Mouse (Mus musculus) intestine, postnatal 0 days (tissue): Measurements from ENCODE around the gene Cyp4v3. TPM values are rescaled to one million over a fixed set of nuclear protein-coding genes. Genes with fewer than 3 reads are reported as not detected.
A peak's percentile ranks its signal among the peaks of the same experiment; 100 is the strongest.

Source experiments
- ATAC-seq: fragments of 200-750 bp; cut with Nextera tagmentation; 2 replicates; pipeline ENCODE4 v1.8.0; 2017; ENCODE audit warnings: mild to moderate bottlenecking, moderate TSS enrichment, moderate library complexity
- H3K27ac ChIP-seq: fragments of 300-500 bp; sonication (generic); 2 replicates; pipeline ENCODE4 v1.5.1; 2014; ENCODE audit warnings: mild to moderate bottlenecking, low read depth, low read length, moderate library complexity
- H3K27me3 ChIP-seq: fragments of 300-500 bp; sonication (generic); replicated peaks from 2 replicates; pipeline ENCODE4 v1.6.1; 2014; ENCODE audit warnings: low read length, mixed read lengths; ENCODE audit not compliant: control insufficient read depth, insufficient read depth
- H3K36me3 ChIP-seq: fragments of 300-500 bp; sonication (generic); 2 replicates; pipeline ENCODE4 v1.6.1; 2014; ENCODE audit warnings: mild to moderate bottlenecking, moderate library complexity; ENCODE audit not compliant: control insufficient read depth, insufficient read depth
- H3K4me1 ChIP-seq: fragments of 300-500 bp; sonication (generic); replicated peaks from 2 replicates; pipeline ENCODE4 v1.6.1; 2014; ENCODE audit warnings: antibody characterized with exemption, low read length, mixed read lengths; ENCODE audit not compliant: control insufficient read depth, insufficient read depth
- H3K4me2 ChIP-seq: fragments of 300-500 bp; sonication (generic); replicated peaks from 2 replicates; pipeline ENCODE4 v1.6.1; 2014; ENCODE audit warnings: low read depth, mild to moderate bottlenecking, moderate library complexity
- H3K4me3 ChIP-seq: fragments of 300-500 bp; sonication (generic); 2 replicates; pipeline ENCODE4 v1.5.1; 2014; ENCODE audit warnings: low read depth, low read length
- H3K9ac ChIP-seq: fragments of 300-500 bp; sonication (generic); 2 replicates; pipeline ENCODE4 v1.6.1; 2014; ENCODE audit warnings: mild to moderate bottlenecking, low read depth, low read length
- H3K9me3 ChIP-seq: fragments of 300-500 bp; sonication (generic); 2 replicates; pipeline ENCODE4 v1.6.1; 2016; ENCODE audit warnings: mixed run types; ENCODE audit not compliant: control insufficient read depth
- CTCF ChIP-seq: sonication (generic); IDR thresholded peaks from 2 replicates; pipeline ENCODE4 v1.5.1; 2016; ENCODE audit warnings: low read depth, mild to moderate bottlenecking, control low read depth, antibody characterized with exemption, moderate library complexity
- WGBS: fragments of 180-500 bp; shearing (Covaris S2); extraction: QIAGEN DNeasy Blood & Tissue Kit; methylation state at CpG from one replicate; pipeline ENCODE4 v1.1.7; 2014; 5-methylcytosine and 5-hydroxymethylcytosine counted together
- polyA plus RNA-seq: library from polyadenylated mRNA; unstranded; fragments of >200 nt; fragmentation: Nextera tagmentation; extraction: Ambion mirVana; gene quantifications from 2 replicates; pipeline ENCODE4 v1.2.1, GENCODE M21; 2015

Gene Cyp4v3
- polyA plus RNA-seq, 1 experiment from 2014 or later = 2.2 TPM

DNA sequence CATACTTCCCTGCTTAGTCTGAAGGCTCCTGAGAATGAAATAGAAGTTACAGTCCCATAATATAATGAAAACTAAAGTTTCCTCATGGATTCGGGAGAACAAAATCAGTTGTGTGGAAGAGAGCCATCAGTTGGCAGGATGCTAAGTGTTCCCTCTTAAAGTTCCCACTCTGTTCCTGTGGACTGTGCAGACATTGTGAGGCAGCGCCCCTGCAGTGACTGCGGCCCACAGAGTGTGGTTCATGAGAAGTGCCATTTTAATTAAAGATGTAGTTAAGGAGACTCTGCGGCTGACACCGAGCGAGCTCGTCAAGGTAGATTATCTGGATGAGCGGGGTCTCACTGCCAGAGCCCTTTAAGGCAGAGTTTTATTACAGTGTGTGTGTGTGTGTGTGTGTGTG, 30.6 kb downstream of the Cyp4v3 start:
- H3K4me3 ChIP-seq = no peak overlapping the region
- H3K27ac ChIP-seq = no peak overlapping the region
- H3K27me3 ChIP-seq = no peaks in the 10 kb centered on the region
- H3K9me3 ChIP-seq = no peaks in the 10 kb centered on the region
- H3K9ac ChIP-seq = no peak overlapping the region
- H3K36me3 ChIP-seq = no peaks in the 10 kb centered on the region
- no peak for ATAC-seq
- TF ChIP-seq CTCF = no peak
- H3K4me2 ChIP-seq = no peak overlapping the region
- WGBS = 72% methylated on average over 8 of the region's 8 CpGs
- no peaks in the 10 kb centered on the region for H3K4me1 ChIP-seq

DNA sequence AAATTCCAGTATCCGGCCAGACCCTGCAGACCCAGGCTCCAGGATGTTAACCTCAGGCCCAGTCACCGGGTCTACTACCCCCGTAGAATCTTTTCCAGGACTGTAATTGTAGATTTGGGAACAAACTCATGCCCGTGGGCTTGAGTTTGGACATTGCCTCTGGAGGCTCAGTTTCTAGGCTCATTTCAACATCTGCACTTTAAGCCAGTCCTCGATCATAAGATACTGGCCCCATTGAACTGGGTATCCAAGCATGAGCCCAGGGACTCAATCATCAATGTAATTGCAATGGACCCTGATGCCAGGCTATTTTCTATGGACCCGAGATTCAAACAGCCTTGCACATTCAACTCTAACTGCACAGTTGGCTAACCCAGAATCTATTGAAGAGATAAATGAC, 37.7 kb downstream of the Cyp4v3 start:
- Histone ChIP-seq H3K36me3 (no peaks in the 10 kb centered on the region), H3K27ac (no peak overlapping the region), H3K4me2 (no peak overlapping the region), H3K4me1 (no peaks in the 10 kb centered on the region), H3K9ac (no peak overlapping the region), H3K4me3 (no peak overlapping the region), H3K9me3 (no peaks in the 10 kb centered on the region), H3K27me3 (no peaks in the 10 kb centered on the region)
- TF ChIP-seq CTCF = no peak
- ATAC-seq = no peak
- 92% methylated on average over 6 of the region's 6 CpGs for WGBS

DNA sequence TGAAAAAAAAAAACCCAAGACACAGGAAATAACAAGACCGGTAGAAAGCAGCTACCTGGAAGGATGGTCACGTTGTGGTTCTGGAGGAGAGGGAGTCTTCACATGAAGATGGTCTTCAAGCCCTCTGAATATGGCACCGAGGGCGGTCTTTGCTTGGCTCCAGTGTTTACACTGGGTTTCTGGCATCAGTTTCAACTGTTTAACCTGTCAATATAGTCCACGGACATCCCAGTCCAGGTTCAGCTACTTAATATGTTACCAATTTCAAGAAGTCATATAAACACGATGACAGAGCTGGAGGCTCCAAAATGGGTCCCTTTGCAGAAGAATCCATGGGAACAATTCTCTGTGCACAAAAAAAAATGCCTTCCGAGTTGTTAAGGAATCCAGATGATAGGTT, 38.3 kb downstream of the Cyp4v3 start, which contains the start of gene Klkb1:
Klkb1 (minus strand) TSS at position 173 of the 400 bp plus-strand sequence.
- no peaks in the 10 kb centered on the region for H3K4me1 ChIP-seq
- H3K36me3 ChIP-seq = no peaks in the 10 kb centered on the region
- no peak within 1 kb of the TSS for H3K9ac ChIP-seq
- no peak for TF ChIP-seq CTCF
- no peaks in the 10 kb centered on the region for H3K9me3 ChIP-seq
- no peaks in the 10 kb centered on the region for H3K27me3 ChIP-seq
- H3K4me2 ChIP-seq = no peak within 1 kb of the TSS
- H3K27ac ChIP-seq = no peak within 1 kb of the TSS
- ATAC-seq = no peak
- 61% methylated on average over 7 of the region's 7 CpGs for WGBS
- H3K4me3 ChIP-seq = no peak within 1 kb of the TSS

DNA sequence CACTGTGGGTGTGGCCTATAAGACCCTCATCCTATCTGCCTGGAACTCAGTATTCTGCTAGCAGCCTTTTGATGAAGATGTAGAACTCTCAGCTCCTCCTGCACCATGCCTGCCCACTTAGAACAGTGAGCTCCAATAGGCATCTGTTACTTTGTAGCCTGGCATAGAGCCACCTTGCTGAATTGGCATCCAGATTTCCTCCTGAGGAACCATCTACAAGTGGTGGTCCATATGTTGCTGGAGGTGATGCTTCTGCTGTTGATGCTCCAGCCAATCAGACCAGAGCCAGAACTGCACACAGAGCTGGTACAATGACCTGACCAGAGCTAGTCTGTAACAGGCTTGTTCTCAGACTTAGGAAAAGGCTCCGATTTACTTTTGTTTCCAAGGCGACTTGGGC, 41.2 kb downstream of the Cyp4v3 start:
- no peak overlapping the region for H3K4me3 ChIP-seq
- no peak overlapping the region for H3K9ac ChIP-seq
- no peak for TF ChIP-seq CTCF
- no peak for ATAC-seq
- H3K4me2 ChIP-seq = no peak overlapping the region
- WGBS = 83% methylated on average over 2 of the region's 2 CpGs
- H3K9me3 ChIP-seq = no peaks in the 10 kb centered on the region
- no peak overlapping the region for H3K27ac ChIP-seq
- no peaks in the 10 kb centered on the region for H3K4me1 ChIP-seq
- H3K36me3 ChIP-seq = no peaks in the 10 kb centered on the region
- no peaks in the 10 kb centered on the region for H3K27me3 ChIP-seq

DNA sequence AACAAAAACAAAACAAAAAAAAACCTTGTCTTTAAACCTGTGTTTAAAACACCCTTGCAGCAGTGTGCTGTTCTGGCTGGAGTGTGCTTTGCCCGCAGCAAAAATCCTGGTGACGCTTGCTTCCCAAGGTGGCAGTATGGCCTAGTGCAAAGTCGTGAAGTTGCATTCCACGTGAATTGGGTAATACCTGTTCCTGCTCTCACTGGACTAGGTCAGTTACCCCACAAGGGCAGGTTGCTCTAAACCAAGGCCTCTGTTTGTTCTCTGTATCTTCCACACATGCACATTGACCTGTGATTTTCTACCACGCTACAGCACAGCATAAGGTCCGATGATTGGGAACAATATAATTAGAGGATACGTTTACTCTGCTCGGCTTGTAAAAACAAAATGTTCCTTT, 51.4 kb downstream of the Cyp4v3 start:
- TF ChIP-seq CTCF = no peak
- H3K9ac ChIP-seq = no peak overlapping the region
- no peaks in the 10 kb centered on the region for H3K36me3 ChIP-seq
- ATAC-seq = peak; percentile 36; the same call in 1 of the 2 replicates
- no peak overlapping the region for H3K27ac ChIP-seq
- H3K4me2 ChIP-seq = no peak overlapping the region
- no peaks in the 10 kb centered on the region for H3K4me1 ChIP-seq
- no peaks in the 10 kb centered on the region for H3K9me3 ChIP-seq
- H3K4me3 ChIP-seq = no peak overlapping the region
- whole genome bisulfite sequencing = 51% methylated on average over 8 of the region's 8 CpGs
- no peaks in the 10 kb centered on the region for H3K27me3 ChIP-seq

DNA sequence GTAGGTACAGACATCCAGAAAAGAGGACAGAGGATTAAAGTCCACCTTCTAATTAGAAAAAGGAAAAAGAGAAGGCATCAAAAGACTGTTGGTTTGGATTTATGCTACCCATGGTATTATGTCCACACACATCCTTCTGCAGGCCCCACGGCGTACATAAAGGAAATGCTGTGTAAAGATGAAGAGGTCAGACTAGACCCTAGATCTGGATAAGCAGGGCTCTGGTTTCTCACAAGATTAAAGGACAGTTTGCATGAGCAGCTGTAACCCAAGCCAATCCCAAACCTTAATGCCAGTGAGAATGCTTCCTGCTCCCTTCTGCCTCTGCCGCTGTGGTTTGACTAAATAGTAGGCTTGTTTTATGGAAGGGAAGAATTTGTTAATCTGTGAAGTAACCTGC, 55.6 kb downstream of the Cyp4v3 start:
- no peak for ATAC-seq
- H3K9me3 ChIP-seq = no peaks in the 10 kb centered on the region
- no peak overlapping the region for H3K27ac ChIP-seq
- TF ChIP-seq CTCF = no peak
- H3K4me2 ChIP-seq = no peak overlapping the region
- no peak overlapping the region for H3K9ac ChIP-seq
- 58% methylated on average over 3 of the region's 3 CpGs for WGBS
- no peaks in the 10 kb centered on the region for H3K27me3 ChIP-seq
- H3K4me1 ChIP-seq = no peaks in the 10 kb centered on the region
- H3K4me3 ChIP-seq = no peak overlapping the region
- H3K36me3 ChIP-seq = no peaks in the 10 kb centered on the region

DNA sequence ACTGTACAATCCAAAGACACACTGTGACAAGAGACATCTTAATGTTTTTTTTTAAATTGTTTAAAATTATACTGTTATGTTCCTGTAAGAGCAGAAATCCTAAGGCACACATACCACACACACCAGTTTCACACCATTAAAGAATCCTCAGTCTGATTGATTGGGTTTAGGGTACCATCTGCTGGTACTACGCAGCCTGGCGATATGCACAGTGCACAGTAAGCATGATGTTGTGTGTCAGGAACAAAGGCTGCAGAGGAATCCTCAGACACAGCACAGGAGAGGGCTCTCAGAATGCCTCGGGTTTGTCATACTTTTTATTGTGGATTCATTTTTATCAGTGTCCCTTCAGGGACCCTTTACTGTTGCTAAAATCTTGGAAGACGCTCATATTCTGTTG, 58.7 kb downstream of the Cyp4v3 start:
- no peaks in the 10 kb centered on the region for H3K9me3 ChIP-seq
- H3K36me3 ChIP-seq = no peaks in the 10 kb centered on the region
- ATAC-seq = no peak
- H3K9ac ChIP-seq = no peak overlapping the region
- no peak overlapping the region for H3K27ac ChIP-seq
- 64% methylated on average over 4 of the region's 4 CpGs for WGBS
- no peaks in the 10 kb centered on the region for H3K4me1 ChIP-seq
- H3K4me3 ChIP-seq = no peak overlapping the region
- no peak for TF ChIP-seq CTCF
- no peaks in the 10 kb centered on the region for H3K27me3 ChIP-seq
- H3K4me2 ChIP-seq = no peak overlapping the region
